Mouse (Mus musculus): Measurements from ENCODE around the gene Nisch. TPM values are rescaled to one million over a fixed set of nuclear protein-coding genes. Genes with fewer than 3 reads are reported as not detected.

The Nisch gene
- total and polyA plus RNA-seq, 2 experiments, result 66.7 to 152 TPM

GRCm38 (mm10) chr14:31136411-31137280 lies 80.1 kb downstream of the Nisch start:
- 84% methylated on average over 26 of the region's 26 CpGs for whole genome bisulfite sequencing
- Histone ChIP-seq H3K9ac (ENCODE audit: low read depth, low read length) (no peak overlapping the region), H3K36me3 (ENCODE audit: control insufficient read depth, insufficient read depth, low read length) (no peaks in the 10 kb centered on the region), H3K27me3 (ENCODE audit: control insufficient read depth, insufficient read depth, low read length) (no peaks in the 10 kb centered on the region), H3K4me3 (ENCODE audit: insufficient read depth, low read depth, low read length) (no peak overlapping the region), H3K27ac (replicated peaks; ENCODE audit: insufficient read depth, low read depth, low read length) (peak overlapping the region; percentile 27; the same call in 1 of the 2 replicates), H3K4me1 (ENCODE audit: control insufficient read depth, insufficient read depth, low read length) (no peaks in the 10 kb centered on the region), H3K79me2 (ENCODE audit: control insufficient read depth, insufficient read depth, low read length) (no peaks in the 10 kb centered on the region)
- TF ChIP-seq POLR2A (IDR thresholded peaks at IDR 0.05; ENCODE audit: extremely low read depth, insufficient read depth, low read length) (no peak), CTCF (IDR thresholded peaks at IDR 0.05; ENCODE audit: low read depth, low read length) (no peak)
- DNase-seq (ENCODE audit: extremely low read depth, low read depth, low spot score), result no peak

GRCm38 (mm10) chr14:31135495-31136410 lies 81.0 kb downstream of the Nisch start:
- no peak overlapping the region for H3K9ac ChIP-seq (ENCODE audit: low read depth, low read length)
- H3K36me3 ChIP-seq (ENCODE audit: control insufficient read depth, insufficient read depth, low read length), result no peaks in the 10 kb centered on the region
- H3K79me2 ChIP-seq (ENCODE audit: control insufficient read depth, insufficient read depth, low read length), result no peaks in the 10 kb centered on the region
- TF ChIP-seq POLR2A (IDR thresholded peaks at IDR 0.05; ENCODE audit: extremely low read depth, insufficient read depth, low read length), result no peak
- TF ChIP-seq CTCF (IDR thresholded peaks at IDR 0.05; ENCODE audit: low read depth, low read length), result no peak
- H3K27me3 ChIP-seq (ENCODE audit: control insufficient read depth, insufficient read depth, low read length), result no peaks in the 10 kb centered on the region; the same call in 1 of the 2 replicates
- H3K4me3 ChIP-seq (ENCODE audit: insufficient read depth, low read depth, low read length), result no peak overlapping the region
- 94% methylated on average over 34 of the region's 34 CpGs for WGBS
- H3K4me1 ChIP-seq (ENCODE audit: control insufficient read depth, insufficient read depth, low read length), result no peaks in the 10 kb centered on the region; the same call in 1 of the 2 replicates
- no peak for DNase-seq (ENCODE audit: extremely low read depth, low read depth, low spot score)
- no peak overlapping the region for H3K27ac ChIP-seq (replicated peaks; ENCODE audit: insufficient read depth, low read depth, low read length)

DNA sequence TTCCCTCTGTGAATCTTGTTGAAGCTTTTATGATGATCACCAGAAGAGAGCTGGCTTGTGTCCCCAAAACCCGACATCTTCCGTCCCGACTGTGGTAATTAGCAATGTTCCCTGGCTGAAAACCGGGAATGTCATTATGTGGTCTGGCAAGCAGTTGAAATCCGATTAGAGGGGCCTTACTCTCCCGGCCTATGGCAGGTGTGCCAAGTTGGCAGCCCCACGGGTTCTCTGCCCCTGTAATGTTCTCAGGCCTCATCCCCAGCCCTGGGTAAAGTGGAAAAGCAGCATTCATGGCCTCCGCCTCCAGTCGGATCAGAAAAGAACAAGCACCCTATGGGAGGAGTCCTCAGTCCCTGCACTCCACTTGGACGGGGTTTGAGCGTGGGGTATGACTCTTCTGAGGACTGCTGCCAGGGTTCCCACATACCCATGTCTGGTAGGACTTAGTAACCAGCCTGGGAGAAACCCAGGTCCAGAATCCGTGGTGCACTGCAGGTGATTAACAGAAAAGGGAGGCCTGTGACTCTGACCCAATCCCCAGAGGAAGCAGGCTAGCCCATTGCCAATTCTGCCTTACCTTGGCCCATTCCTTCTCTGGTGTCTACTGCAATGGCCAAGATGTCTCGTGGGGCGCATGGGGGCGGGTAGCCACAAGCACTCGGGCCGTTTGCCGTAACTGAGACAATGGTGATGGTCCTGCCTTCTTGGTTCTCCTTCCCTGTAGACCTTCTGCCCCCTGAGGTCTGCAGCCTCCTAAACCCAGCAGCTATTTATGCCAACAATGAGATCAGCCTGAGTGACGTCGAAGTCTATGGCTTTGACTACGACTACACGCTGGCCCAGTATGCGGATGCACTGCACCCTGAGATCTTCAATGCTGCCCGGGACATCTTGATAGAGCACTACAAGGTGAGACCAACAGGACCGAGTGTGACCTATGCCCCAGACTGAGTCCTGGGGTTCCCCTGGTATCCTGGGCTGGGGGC lies 82.4 kb downstream of the Nisch start:
- TF ChIP-seq CTCF (IDR thresholded peaks at IDR 0.05; ENCODE audit: low read depth, low read length) (no peak), POLR2A (IDR thresholded peaks at IDR 0.05; ENCODE audit: extremely low read depth, insufficient read depth, low read length) (no peak)
- Histone ChIP-seq H3K79me2 (ENCODE audit: control insufficient read depth, insufficient read depth, low read length) (no peaks in the 10 kb centered on the region), H3K27me3 (ENCODE audit: control insufficient read depth, insufficient read depth, low read length) (no peaks in the 10 kb centered on the region; the same call in 1 of the 2 replicates), H3K36me3 (ENCODE audit: control insufficient read depth, insufficient read depth, low read length) (no peaks in the 10 kb centered on the region), H3K27ac (replicated peaks; ENCODE audit: insufficient read depth, low read depth, low read length) (no peak overlapping the region), H3K4me3 (ENCODE audit: insufficient read depth, low read depth, low read length) (no peak overlapping the region), H3K9ac (ENCODE audit: low read depth, low read length) (no peak overlapping the region), H3K4me1 (ENCODE audit: control insufficient read depth, insufficient read depth, low read length) (peaks cover 4% of the 10 kb centered on the region; the same call in 1 of the 2 replicates)
- no peak for DNase-seq (ENCODE audit: extremely low read depth, low read depth, low spot score)
- 85% methylated on average over 25 of the region's 25 CpGs for WGBS

GRCm38 (mm10) chr14:31133023-31133665 lies 83.6 kb downstream of the Nisch start:
- Histone ChIP-seq H3K27me3 (ENCODE audit: control insufficient read depth, insufficient read depth, low read length) (no peaks in the 10 kb centered on the region; the same call in 1 of the 2 replicates), H3K79me2 (ENCODE audit: control insufficient read depth, insufficient read depth, low read length) (no peaks in the 10 kb centered on the region), H3K4me1 (ENCODE audit: control insufficient read depth, insufficient read depth, low read length) (peaks cover 4% of the 10 kb centered on the region; the same call in 1 of the 2 replicates), H3K36me3 (ENCODE audit: control insufficient read depth, insufficient read depth, low read length) (no peaks in the 10 kb centered on the region), H3K9ac (ENCODE audit: low read depth, low read length) (no peak overlapping the region), H3K4me3 (ENCODE audit: insufficient read depth, low read depth, low read length) (no peak overlapping the region), H3K27ac (replicated peaks; ENCODE audit: insufficient read depth, low read depth, low read length) (no peak overlapping the region)
- no peak for DNase-seq (ENCODE audit: extremely low read depth, low read depth, low spot score)
- TF ChIP-seq CTCF (IDR thresholded peaks at IDR 0.05; ENCODE audit: low read depth, low read length), result no peak
- TF ChIP-seq POLR2A (IDR thresholded peaks at IDR 0.05; ENCODE audit: extremely low read depth, insufficient read depth, low read length), result no peak
- 69% methylated on average over 11 of the region's 11 CpGs for WGBS

All from liver, adult 2 months (tissue).